Mouse (Mus musculus) CH12.LX (cell line): ENCODE results near the gene Ezr. TPM values are rescaled to one million over a fixed set of nuclear protein-coding genes. Genes with fewer than 3 reads are reported as not detected.

ENCODE experiments used
- DNase-seq: peaks from one replicate; pipeline ENCODE4 v3.0.0-alpha.2; 2013; ENCODE audit errors: extremely low read depth
- H3K27ac ChIP-seq: 2 replicates; pipeline ENCODE4 v1.5.1; 2012; ENCODE audit warnings: low read depth, mild to moderate bottlenecking, control low read depth, moderate library complexity; ENCODE audit not compliant: insufficient read depth
- H3K27me3 ChIP-seq: replicated peaks from 2 replicates; pipeline ENCODE3; 2012; ENCODE audit warnings: inconsistent platforms
- H3K36me3 ChIP-seq, 2 experiments: replicated peaks in 1 of 2; 2 replicates each; pipeline versions ENCODE3 to v1.6.1; 2012; ENCODE audit warnings: inconsistent platforms in 1 of 2, low read length in 1 of 2, mild to moderate bottlenecking in 1 of 2, mixed read lengths in 1 of 2, moderate library complexity in 1 of 2; ENCODE audit not compliant: control insufficient read depth in 1 of 2, insufficient read depth in 1 of 2
- H3K4me1 ChIP-seq, 2 experiments: 2 replicates each; pipeline ENCODE4 v1.6.1; 2012; ENCODE audit warnings: inconsistent platforms in 1 of 2, moderate library complexity in 1 of 2; ENCODE audit not compliant: insufficient read depth in 2 of 2, control insufficient read depth in 1 of 2
- H3K4me2 ChIP-seq: 2 replicates; pipeline ENCODE4 v1.6.1; 2012; ENCODE audit warnings: low read depth, mild to moderate bottlenecking, control low read depth; ENCODE audit not compliant: poor library complexity, insufficient read depth, severe bottlenecking
- H3K4me3 ChIP-seq, 3 experiments: fragments of 150-350 bp in 1 of 3; sonication (generic) in 1 of 3; replicated peaks in 1 of 3; 2 replicates each; pipeline versions ENCODE3 to v1.5.1; 2011 to 2012; ENCODE audit warnings: low read depth in 2 of 3, low read length in 2 of 3, mild to moderate bottlenecking in 2 of 3, moderate library complexity in 2 of 3, control low read depth in 1 of 3, improper control_type of control experiment in 1 of 3, inconsistent platforms in 1 of 3, mixed read lengths in 1 of 3; ENCODE audit not compliant: poor library complexity in 1 of 3
- H3K79me2 ChIP-seq: replicated peaks from 2 replicates; pipeline ENCODE4 v1.6.1; 2012; ENCODE audit warnings: mild to moderate bottlenecking, moderate library complexity; ENCODE audit not compliant: control insufficient read depth, poor library complexity, insufficient read depth, severe bottlenecking; ENCODE audit errors: extremely low read depth
- H3K9ac ChIP-seq: 2 replicates; pipeline ENCODE4 v1.6.1; 2012; ENCODE audit warnings: low read depth, mild to moderate bottlenecking, control low read depth, moderate library complexity; ENCODE audit not compliant: insufficient read depth
- H3K9me3 ChIP-seq: replicated peaks from 2 replicates; pipeline ENCODE3; 2012; ENCODE audit warnings: low read length, inconsistent platforms, mixed read lengths
- CHD1 ChIP-seq: IDR thresholded peaks from 2 replicates; pipeline ENCODE4 v1.6.1; 2012; ENCODE audit warnings: low read depth, low read length, improper control_type of control experiment, inconsistent platforms
- CHD2 ChIP-seq: IDR thresholded peaks from 2 replicates; pipeline ENCODE4 v1.6.1; 2011; ENCODE audit warnings: low read length, improper control_type of control experiment
- CTCF ChIP-seq, 2 experiments: IDR thresholded peaks in 1 of 2; conservative IDR thresholded peaks in 1 of 2; 2 replicates each; pipeline ENCODE4 v1.5.1; 2011 to 2012; ENCODE audit warnings: low read depth in 2 of 2, low read length in 2 of 2, improper control_type of control experiment in 1 of 2, inconsistent platforms in 1 of 2, mild to moderate bottlenecking in 1 of 2, moderate library complexity in 1 of 2
- ELF1 ChIP-seq: IDR thresholded peaks from 2 replicates; pipeline ENCODE4 v1.6.1; 2014; ENCODE audit warnings: low read depth, mild to moderate bottlenecking, inconsistent platforms, low read length, improper control_type of control experiment
- EP300 ChIP-seq: IDR thresholded peaks from 2 replicates; pipeline ENCODE4 v1.6.1; 2011; ENCODE audit warnings: low read length, improper control_type of control experiment
- ETS1 ChIP-seq: conservative IDR thresholded peaks from 2 replicates; pipeline ENCODE4 v1.6.1; 2012; ENCODE audit warnings: low read depth, mild to moderate bottlenecking, inconsistent platforms, low read length, improper control_type of control experiment, moderate library complexity
- JUND ChIP-seq: conservative IDR thresholded peaks from 2 replicates; pipeline ENCODE4 v1.6.1; 2011; ENCODE audit warnings: low read depth, low read length, improper control_type of control experiment
- KAT2A ChIP-seq: IDR thresholded peaks from 2 replicates; pipeline ENCODE4 v1.6.1; 2012; ENCODE audit warnings: low read length, improper control_type of control experiment, inconsistent platforms; ENCODE audit not compliant: insufficient replicate concordance
- MAX ChIP-seq: IDR thresholded peaks from 2 replicates; pipeline ENCODE4 v1.6.1; 2011; ENCODE audit warnings: low read length, improper control_type of control experiment
- MEF2A ChIP-seq: IDR thresholded peaks from 2 replicates; pipeline ENCODE4 v1.6.1; 2014; ENCODE audit warnings: low read depth, mild to moderate bottlenecking, inconsistent platforms, low read length, improper control_type of control experiment, borderline replicate concordance
- MXI1 ChIP-seq: IDR thresholded peaks from 2 replicates; pipeline ENCODE4 v1.6.1; 2011; ENCODE audit warnings: mild to moderate bottlenecking, low read depth, low read length, improper control_type of control experiment
- PAX5 ChIP-seq: IDR thresholded peaks from 2 replicates; pipeline ENCODE4 v1.6.1; 2012; ENCODE audit warnings: low read length, inconsistent platforms, mixed read lengths
- RCOR1 ChIP-seq: conservative IDR thresholded peaks from 2 replicates; pipeline ENCODE4 v1.6.1; 2012; ENCODE audit warnings: low read depth, mild to moderate bottlenecking, inconsistent platforms, low read length, improper control_type of control experiment
- SIN3A ChIP-seq: IDR thresholded peaks from 2 replicates; pipeline ENCODE4 v1.6.1; 2012; ENCODE audit warnings: low read length, improper control_type of control experiment, inconsistent platforms
- TBP ChIP-seq: conservative IDR thresholded peaks from 2 replicates; pipeline ENCODE4 v1.6.1; 2011; ENCODE audit warnings: low read depth, low read length, improper control_type of control experiment
- TCF12 ChIP-seq: IDR thresholded peaks from 2 replicates; pipeline ENCODE4 v1.6.1; 2014; ENCODE audit warnings: low read depth, mild to moderate bottlenecking, inconsistent platforms, low read length, improper control_type of control experiment
- UBTF ChIP-seq: IDR thresholded peaks from 2 replicates; pipeline ENCODE4 v1.6.1; 2012; ENCODE audit warnings: low read depth, mild to moderate bottlenecking, inconsistent platforms, low read length, improper control_type of control experiment, moderate library complexity
- USF1 ChIP-seq: IDR thresholded peaks from 2 replicates; pipeline ENCODE4 v1.6.1; 2014; ENCODE audit warnings: low read depth, mild to moderate bottlenecking, inconsistent platforms, low read length, improper control_type of control experiment
- ZC3H11A ChIP-seq: IDR thresholded peaks from 2 replicates; pipeline ENCODE4 v1.6.1; 2012; ENCODE audit warnings: low read depth, mild to moderate bottlenecking, inconsistent platforms, low read length, improper control_type of control experiment
- dilution Hi-C: fragments of 300-500 bp; cut with MboI; formaldehyde crosslinking; loops from 2 replicates; pipeline ENCODE4 v1.14.3; 2020; ENCODE audit warnings: low sequenced_read_pairs; ENCODE audit not compliant: extremely low pct_unique_long_range_greater_than_20kb, extremely low pct_ligation_motif_present
- in situ Hi-C: fragments of 300-500 bp; cut with MboI; formaldehyde crosslinking; loops from 3 replicates; pipeline ENCODE4 v1.14.3; 2019; ENCODE audit warnings: low sequenced_read_pairs, low pct_ligation_motif_present, low pct_unique_long_range_greater_than_20kb, mixed read lengths
- polyA plus RNA-seq: library from polyadenylated mRNA; unstranded; fragments of >175 nt; gene quantifications from 2 replicates; pipeline ENCODE4 v1.2.1, GENCODE M21; 2012; ENCODE audit warnings: low read depth; ENCODE audit not compliant: insufficient read length
- total RNA-seq, 2 experiments: library from RNA; depleted of rRNA; stranded (reverse); fragments of 300-350 nt in 1 of 2; fragments of >200 nt in 1 of 2; gene quantifications; 2 replicates each; pipeline ENCODE4 v1.2.3; 2012 to 2014

Ezr gene
- total and polyA plus RNA-seq, 3 experiments = 107 to 207 (median 123) TPM

- H3K36me3 ChIP-seq = peaks cover 86 to 96% of the 10 kb centered on the region in 2 experiments
- no peak overlapping the region for H3K4me2 ChIP-seq
- peaks cover 0 to 5% of the 10 kb centered on the region in 2 experiments; a peak in 1 of 4 replicates for H3K4me1 ChIP-seq
- H3K9me3 ChIP-seq = no peaks in the 10 kb centered on the region
- TF ChIP-seq TCF12 = no peak
- TF ChIP-seq ELF1 = no peak
- TF ChIP-seq ZC3H11A = no peak
- no peak for TF ChIP-seq CTCF (conservative IDR thresholded peaks at IDR 0.05 in 1 of 2, IDR thresholded peaks at IDR 0.05 in 1 of 2; ENCODE audit: low read depth in 2 of 2, low read length in 2 of 2)
- TF ChIP-seq ETS1 = no peak
- no peak for TF ChIP-seq PAX5
- no peak for TF ChIP-seq RCOR1
- TF ChIP-seq CHD1 = no peak
- TF ChIP-seq KAT2A = no peak
- no peak for TF ChIP-seq UBTF
- no peak for TF ChIP-seq MAX
- TF ChIP-seq JUND = no peak
- TF ChIP-seq MEF2A = no peak
- no peak for TF ChIP-seq EP300
- dilution Hi-C loops (no loop called here), in situ Hi-C loops (no loop called here)
- no peaks in the 10 kb centered on the region for H3K79me2 ChIP-seq
- no peak overlapping the region for H3K9ac ChIP-seq
- no peak for DNase-seq
- H3K27ac ChIP-seq = no peak overlapping the region
- no peaks in the 10 kb centered on the region for H3K27me3 ChIP-seq
- no peak overlapping the region for H3K4me3 ChIP-seq
Measured at GRCm38 (mm10) chr17:6748779-6749464, 33.7 kb downstream of the Ezr start.

- DNase-seq = no peak
- Histone ChIP-seq H3K9ac (no peak overlapping the region), H3K4me1 (peaks cover 0 to 15% of the 10 kb centered on the region in 2 experiments; a peak in 3 of 4 replicates), H3K4me3 (no peak overlapping the region)
- dilution Hi-C loops = no loop called here
- TF ChIP-seq MEF2A (no peak), UBTF (no peak), MXI1 (no peak), SIN3A (no peak), EP300 (no peak), TBP (no peak), USF1 (no peak), JUND (no peak), CHD2 (no peak)
- TF ChIP-seq, all 38 proteins: peak for 0
- no peak overlapping the region for H3K4me2 ChIP-seq
- no peaks in the 10 kb centered on the region for H3K9me3 ChIP-seq
- no peaks in the 10 kb centered on the region for H3K27me3 ChIP-seq
- H3K79me2 ChIP-seq = no peaks in the 10 kb centered on the region
- H3K36me3 ChIP-seq = peaks cover 82 to 96% of the 10 kb centered on the region in 2 experiments
- H3K27ac ChIP-seq = no peak overlapping the region
- in situ Hi-C loops = no loop called here
Measured at GRCm38 (mm10) chr17:6747478-6747877, 35.1 kb downstream of the Ezr start.
